Mouse (Mus musculus) T-helper 2 cell (primary cell): ENCODE data around the gene Smad5.

ENCODE experiments used
- in situ Hi-C: fragments of 300-600 bp; cut with MboI, MseI; formaldehyde crosslinking; loops from one replicate; pipeline ENCODE4 v1.15.1; 2025; ENCODE audit warnings: high pct_unique_total_duplicates

Gene Smad5

DNA sequence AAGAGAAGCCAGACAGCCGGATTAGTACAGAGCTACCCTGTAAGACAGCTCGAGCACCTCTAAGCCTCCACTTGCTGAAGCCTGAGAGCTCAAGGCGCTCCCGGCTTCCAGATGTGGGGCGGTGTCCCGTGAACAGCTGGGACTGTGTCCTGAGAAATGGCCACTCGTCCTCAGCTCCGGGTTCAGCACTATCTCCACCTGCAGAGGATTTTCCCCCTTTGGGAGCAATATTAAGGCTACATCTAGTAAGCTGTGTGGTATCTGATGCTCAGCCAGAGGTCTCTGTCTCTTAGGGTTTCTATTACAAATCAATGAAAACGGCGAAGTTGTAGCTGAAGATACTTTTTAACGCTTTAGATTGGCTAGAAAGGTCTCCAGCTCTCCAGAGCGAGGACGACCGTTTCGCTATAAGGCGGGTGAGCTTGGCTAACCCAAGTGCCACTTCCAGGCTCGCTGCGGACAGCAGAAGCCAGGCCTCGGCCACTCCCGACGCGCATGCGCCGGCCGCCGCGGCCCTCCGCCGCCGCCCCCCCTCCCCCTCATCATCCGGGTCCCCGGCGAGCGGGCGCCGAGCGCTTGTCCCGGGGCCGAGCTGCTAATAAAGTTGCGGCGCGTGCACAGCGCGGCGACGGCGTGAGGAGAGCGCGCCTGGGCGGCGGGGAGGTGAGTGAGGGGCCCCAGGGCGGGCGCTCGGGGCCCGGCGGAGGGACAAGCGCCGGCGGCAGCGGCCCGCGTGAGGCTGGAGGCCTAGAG lies at the start of gene Smad5:
Gene Smad5, plus strand, starts transcription at position 542 of the 753 bp plus-strand sequence.
- in situ Hi-C loops, result no loop called here

DNA sequence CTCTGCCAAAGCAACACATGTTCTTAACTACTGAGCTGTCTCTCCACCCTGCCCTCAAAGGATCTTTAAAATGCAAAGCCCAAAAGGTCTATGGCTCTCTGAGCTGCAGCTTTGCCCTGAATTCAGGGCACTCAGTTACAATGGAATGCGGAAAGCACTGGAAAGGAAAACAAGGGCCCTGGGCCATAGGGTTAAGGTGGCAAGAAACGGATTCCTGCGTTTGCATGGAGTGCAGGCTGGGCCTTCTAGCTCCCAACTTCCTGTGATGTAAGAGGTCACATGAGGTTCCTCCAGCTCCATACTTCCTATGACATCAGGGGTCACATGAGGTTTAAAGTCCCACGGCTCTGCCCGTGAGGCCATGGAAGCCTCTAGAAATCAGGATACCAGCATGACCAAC lies 48.6 kb upstream of the Smad5 start:
- in situ Hi-C loops, result loop anchor here (10.0 kb wide), 1 partner anchor 739 kb away; no protein-coding TSS in a partner anchor

DNA sequence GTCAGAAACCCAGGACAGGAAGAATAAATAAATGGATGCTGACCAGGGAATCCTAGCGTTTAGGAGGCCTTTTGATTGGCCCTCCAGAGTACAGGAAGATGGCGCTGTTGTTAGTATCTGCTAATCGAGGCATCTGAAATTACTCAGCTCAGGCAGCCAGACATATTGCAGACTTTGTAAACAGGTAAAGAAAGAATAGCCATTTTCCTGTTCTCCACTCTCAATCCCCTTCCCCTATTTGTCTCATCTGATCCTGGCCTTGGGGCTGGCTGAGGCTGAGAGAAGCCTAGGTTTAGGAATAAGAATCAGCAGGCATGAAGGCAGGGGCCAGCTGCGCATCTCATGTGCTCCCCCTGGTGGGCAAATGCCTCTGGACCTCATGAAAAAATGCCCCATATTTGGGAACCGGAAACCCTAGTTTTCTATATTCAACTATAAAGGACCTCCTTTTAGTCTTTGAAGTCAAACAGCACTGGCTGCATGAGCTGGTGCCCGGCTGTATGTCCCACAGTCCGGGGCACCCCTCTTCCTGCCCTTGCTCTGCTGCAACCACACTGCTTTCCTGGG lies 44.8 kb upstream of the Smad5 start:
- in situ Hi-C loops, result loop anchor here (10.0 kb wide), 1 partner anchor 743 kb away; no protein-coding TSS in a partner anchor

DNA sequence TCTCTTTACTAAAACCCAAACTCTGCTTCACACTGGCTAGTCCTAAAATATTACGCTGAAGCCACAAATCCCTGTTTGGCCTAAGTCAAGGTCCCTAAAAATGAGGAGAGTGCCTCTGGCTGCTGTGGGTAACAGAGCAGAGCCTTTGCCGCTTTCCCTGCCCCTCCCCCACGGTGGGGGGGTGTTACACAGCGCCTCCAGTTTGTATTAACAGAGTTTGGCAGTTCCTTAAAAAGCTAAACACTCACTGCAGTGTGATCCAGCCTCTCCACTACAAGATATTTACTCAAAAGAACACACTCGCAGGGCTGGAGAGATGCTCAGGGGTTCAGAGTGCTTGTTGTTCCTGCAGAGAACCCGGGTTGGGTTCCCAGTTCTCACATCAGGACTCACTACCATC lies 43.9 kb upstream of the Smad5 start:
- in situ Hi-C loops, result loop anchor here (10.0 kb wide), 1 partner anchor 744 kb away; no protein-coding TSS in a partner anchor

DNA sequence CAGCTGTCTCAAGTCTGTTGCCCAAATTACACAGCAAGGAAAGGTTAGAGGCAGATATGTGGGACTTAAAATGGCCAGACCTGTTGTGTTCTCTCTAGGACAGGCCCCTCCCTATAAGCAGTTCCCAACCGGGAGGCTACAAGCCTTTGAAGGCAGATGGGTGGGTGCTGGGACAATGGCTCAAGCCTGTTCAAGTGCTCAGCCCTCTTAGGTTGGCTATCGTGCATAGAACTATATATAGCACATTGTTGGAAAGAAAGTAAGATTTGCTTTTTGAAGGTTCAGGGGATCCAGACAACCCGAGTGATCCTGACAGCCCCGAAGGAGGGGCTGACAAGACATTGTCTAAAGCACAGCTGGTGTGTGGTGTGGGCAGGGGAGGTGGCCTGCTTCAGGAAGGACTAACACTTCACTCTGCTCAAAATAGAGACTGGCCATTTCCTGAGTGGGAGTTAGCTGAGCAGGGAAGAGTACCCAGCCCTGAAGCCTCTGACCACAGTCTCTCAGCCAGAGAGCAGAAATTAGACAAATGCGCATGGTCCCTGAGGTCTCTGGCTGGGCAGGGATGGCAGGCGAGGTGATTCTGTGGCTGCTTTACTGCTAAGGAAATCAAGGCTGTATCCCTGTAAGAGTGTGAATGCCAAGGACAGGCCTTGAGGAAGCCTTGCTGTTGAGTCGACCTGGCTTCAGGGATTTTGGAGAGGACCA lies 40.7 kb upstream of the Smad5 start:
- in situ Hi-C loops, result no loop called here

DNA sequence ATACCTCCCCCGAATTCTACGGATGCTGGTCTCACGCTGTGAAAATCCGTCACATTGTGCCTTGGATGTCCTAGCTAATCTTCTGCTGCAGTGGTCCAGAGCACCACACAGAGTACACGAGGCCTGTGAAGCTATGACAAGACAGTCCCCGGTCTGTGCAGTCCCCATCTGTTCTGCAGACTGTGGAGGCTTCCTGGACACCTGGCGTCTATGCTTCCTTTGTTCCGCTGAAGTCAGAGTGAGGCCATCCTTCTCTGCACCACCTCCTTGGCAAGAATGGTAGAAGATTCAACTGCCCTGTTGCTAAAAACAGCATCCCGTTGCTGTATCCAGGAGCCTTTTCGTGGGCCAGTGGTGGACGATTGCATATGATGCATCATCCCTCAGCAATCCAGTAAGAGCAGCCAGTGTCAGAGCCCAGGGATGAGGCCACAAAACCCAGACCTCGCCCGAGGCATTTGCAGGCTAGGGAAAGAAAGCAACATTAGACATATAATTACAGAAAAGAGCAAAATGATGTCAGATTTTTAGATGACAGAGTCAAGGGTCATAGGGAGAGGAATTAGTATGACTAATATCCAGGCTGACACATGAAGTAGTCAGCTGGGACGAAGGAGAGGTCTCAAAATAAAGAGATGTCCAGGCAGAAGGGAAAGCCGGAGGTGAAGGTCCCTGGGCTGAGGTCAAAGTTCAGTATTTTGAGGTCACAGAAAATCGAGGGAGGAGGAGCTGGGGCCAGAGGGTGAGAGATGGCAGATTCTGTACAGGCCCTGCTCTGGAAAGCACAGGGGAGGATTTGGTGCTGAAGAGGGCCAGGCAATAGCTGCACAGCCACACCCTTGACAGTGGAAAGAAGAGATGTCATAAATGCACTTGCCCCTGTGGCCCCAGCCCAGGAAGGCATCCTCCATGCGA lies 38.3 kb upstream of the Smad5 start:
- in situ Hi-C loops, result no loop called here

DNA sequence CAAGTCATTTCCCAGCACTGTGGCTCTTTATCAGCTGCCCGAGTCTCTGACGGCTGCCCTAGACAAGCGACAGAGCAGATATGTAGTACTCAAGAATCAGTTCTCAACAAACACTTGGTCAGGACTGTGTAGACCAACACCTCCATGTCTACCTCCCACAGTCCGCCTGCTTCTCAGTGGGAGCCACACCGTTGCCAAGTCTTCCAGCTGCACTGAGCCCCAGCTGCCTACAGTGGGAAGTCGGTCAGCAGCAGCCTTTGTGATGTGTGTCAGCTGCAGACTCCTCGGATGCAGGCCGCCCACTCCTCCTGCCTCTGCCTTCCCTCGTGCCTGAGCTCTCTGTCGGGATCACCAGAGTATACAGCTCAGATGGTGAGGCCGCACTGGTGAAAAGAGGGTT lies 31.6 kb upstream of the Smad5 start:
- in situ Hi-C loops, result no loop called here

DNA sequence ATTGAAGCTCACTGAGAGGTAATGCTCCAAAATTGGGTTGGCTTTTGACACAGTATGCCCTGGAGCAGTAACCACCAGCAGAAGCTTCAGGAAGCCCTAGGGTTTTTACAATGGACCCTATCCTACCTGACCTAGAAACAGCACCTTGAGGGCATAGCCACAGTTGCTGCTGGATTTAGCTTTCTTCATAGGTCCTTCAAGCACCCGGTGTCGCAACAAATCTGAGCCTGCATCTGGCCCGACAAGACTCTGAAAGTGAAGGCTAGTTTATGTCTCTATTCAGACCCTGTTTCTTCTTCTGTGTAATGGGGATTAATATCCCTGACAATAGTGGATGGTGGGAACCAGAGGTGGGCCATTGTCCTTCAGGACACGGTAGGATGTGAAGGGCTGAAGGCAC lies 25.1 kb upstream of the Smad5 start:
- in situ Hi-C loops, result no loop called here

DNA sequence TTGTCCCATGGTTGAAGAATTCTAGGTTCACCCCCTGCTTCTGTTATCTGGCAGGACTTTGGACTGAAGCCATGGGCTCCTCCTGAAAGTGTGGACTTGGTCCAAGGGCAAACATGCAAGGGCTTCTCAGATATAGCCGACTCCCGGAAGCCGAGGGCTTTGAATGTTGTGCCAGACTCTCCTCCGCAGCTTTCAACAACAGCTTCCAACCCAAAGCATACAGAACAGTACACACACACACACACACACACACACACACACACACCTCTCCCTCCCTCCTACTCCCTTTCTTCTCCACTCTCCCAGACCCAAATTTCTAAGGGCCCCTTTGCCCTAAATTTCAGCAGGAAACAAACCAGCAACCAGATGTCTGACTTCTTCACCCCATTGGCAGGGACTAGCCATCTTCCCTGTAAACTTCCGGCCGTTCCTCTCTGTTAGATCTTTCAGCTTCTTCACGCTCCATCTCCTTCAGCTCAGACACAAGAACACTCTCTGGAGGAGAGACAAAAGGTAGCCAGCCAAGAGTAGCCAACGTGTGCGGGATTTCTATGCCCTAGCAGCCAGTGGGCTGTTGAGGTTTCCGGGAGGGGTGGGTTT lies 24.5 kb upstream of the Smad5 start:
- in situ Hi-C loops, result no loop called here

DNA sequence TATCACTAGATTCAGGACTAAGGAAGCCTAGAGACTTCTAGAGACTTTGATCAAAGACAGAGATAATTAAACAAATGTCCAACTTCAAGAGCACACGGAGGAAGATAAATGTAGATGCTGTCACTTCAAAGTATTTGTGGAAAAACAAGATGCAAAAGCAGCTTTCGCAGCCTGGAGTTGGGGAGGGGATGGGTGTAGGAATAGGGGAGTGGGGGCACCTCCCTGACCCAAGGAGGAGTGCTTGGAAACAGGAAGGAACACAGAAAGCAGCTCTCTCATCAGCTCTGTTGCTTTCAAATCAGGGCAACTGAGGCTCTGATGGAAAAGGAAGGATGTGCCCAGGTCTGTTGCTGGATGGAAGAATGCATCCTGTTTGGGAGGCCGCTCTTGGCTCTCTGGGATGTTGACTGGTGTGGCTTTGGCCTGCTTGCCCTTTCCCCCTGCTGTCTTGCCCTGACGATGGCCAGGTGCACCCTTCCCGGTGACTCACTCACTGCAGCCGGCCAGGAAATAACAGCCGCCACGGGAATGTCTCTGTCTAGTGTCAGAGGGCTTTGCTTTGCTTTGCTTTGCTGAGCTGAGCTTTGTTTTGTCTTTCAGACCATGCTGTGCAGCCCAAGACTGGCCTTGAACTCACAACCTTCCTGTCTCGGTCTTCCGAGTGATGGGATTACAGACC lies 23.8 kb upstream of the Smad5 start:
- in situ Hi-C loops, result no loop called here

DNA sequence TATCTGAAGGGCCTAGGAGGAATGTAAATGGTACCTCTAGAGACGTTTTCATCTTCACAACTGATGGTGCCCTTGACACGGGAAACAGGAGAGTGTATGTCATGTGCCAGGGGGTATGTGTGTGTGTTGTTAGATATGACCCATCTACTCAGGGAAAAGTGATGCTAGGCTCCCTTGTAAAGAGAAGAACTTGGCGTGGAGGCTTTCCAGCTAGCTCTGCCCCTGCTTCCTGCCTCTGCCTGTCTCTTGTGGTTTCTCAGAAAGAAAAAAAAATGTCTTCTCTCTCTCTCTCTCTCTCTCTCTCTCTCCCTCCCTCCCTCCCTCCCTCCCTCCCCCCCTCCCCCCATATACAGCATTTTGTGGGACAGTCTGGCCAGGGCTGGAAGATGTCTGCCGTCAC lies 20.9 kb upstream of the Smad5 start:
- in situ Hi-C loops, result no loop called here

DNA sequence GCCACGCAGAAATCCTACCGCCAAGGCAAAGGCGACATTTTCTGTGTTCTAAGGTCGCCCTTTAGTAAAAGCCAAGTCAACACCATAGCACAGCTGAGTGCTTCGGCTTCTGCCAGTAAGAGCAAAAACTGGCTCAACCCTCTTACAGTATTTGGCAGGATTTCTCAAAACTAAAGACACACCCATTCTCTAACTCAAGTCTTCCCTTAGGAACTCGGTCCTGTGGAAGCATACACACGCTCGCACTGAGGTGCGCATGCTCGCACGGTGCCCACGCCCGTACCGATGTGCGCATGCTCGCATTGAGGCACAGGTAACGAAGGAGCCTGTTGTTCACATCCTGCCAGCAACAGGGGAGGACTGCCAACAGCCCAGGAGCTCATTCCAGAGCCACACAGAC lies 20.5 kb upstream of the Smad5 start:
- in situ Hi-C loops, result no loop called here

DNA sequence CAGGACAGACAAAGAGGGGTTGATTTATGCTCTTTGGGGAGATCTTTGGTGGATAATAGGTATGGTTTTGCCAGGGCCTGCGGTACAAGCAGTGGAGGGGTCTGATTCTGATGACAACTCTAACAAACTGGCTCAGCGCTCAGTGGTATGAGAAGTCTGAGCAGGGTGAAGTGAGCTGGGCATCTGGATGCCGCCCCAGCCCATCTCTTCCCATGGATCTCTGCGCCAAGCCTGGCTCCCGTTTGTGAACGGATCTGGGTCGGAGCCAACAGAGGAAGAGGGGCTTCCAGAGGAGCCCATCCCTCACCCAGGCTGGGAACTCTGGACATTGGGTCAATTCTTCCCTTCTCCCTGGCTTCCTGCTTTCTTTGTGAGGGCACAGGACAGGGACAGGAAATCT lies 19.5 kb upstream of the Smad5 start:
- in situ Hi-C loops, result no loop called here

DNA sequence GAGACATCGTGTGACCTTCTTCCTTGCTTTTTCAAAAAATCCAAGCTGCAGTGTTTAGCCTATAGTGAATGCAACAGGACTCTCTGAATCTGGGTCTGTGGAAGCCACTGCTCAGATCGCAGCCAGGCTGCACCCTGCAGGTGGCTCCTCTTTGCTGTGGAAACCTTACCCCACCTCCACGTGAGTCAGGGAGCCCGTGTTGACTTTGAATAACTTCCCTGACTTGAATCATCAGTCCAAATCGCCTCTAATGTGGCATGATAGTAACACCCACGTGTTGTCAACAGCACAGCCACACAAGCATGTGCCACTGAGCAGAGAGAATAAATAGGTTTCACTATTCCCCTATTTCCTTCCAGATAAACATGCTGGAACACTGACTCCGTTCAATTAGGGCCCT lies 10.8 kb upstream of the Smad5 start:
- in situ Hi-C loops, result loop anchor here (5.0 kb wide), 1 partner anchor 50 kb away; no protein-coding TSS in a partner anchor

DNA sequence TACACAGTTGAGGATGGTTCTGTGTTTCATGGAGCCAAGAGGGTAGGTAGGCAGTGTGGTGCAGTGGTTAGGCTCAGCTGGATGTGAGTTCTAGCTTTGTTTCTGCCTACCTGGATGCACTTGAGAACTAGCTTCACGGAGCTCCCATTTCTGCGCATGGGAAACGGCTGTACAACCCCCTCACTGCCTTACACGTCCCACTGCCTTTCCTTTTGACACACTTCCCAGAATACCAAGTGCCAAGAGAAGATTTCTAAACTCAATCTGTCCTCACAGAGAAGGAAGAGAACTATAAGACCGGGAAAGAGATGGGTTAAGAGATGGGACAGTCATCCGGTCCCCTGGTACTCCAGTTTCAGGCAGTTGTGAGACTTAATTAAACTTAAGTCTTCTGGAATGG lies 10.2 kb upstream of the Smad5 start:
- in situ Hi-C loops, result loop anchor here (5.0 kb wide), 1 partner anchor 50 kb away; no protein-coding TSS in a partner anchor

DNA sequence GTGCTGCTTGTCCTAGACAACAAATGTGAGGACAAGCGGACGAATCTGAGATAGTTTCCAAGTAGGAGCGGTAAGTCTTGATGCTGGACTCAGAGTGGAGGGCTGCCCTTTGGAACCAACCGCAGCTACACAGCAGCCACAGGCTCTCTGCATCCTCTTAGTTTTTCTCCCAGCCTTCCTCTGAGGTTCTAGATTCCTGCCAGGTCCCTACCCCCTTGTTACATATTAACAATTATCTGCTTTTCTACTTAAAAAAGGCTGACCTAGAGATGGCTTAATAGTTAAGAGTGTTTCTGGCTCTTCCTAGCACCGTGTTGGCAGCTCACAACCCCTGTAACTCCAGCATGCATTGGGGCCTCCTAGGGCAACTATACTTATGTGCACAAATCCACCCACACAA lies 7.1 kb upstream of the Smad5 start:
- in situ Hi-C loops, result no loop called here

DNA sequence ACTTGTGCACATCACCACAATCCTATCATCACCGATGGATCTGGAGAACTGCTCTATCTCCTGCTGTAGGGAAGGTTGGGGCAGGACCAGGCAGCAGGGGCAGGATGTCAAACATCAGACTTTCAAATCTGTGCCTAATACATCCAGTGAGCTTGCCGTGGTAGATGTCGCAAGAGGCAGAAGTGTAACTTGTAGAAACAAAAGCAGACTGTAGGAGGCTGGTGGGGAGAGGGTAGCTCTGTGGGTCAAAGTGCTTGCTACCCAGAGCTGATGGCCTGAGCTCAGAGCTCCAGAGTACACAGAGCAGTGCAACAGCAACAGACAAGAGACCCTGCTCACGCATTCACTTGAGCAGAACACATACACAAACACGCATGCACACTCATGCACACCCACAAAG lies 6.1 kb upstream of the Smad5 start:
- in situ Hi-C loops, result no loop called here

DNA sequence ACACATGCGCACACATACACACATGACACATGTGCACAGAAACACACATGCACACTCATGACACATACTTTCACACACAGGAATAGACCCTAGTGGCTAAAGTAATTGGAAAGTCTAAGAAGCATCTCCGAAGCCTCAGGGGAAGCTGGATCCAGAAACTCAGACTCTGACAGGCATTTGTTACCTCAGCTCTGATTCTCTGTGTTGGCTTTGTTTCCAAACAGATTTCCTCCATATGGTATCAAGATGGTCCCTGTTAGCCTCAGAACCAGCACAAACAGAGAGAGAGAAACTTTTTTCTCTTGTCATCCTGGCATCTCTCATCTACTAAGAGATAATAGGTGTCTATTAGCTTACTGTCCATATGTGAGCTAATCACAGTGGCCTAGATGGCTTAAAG lies 5.6 kb upstream of the Smad5 start:
- in situ Hi-C loops, result no loop called here

DNA sequence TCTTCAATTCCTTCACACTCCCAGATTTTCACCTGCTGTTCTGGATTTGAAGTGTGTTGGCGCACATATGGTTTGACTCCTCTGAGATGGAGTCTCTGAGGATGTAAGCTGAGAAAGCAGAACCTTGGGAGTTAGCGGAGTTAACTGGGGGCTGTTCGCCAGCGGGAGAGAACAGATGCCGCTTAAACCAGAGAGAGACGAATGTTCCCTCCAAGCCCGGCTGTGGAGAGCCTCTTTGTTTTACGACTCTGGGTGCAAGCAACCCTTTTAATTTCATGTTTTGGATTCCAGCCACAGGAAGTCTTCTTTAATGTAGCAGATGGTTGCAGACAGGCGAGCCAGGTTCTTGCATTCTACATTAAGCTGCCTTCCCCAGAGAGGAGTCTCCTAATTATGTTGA lies 4.4 kb upstream of the Smad5 start:
- in situ Hi-C loops, result no loop called here

DNA sequence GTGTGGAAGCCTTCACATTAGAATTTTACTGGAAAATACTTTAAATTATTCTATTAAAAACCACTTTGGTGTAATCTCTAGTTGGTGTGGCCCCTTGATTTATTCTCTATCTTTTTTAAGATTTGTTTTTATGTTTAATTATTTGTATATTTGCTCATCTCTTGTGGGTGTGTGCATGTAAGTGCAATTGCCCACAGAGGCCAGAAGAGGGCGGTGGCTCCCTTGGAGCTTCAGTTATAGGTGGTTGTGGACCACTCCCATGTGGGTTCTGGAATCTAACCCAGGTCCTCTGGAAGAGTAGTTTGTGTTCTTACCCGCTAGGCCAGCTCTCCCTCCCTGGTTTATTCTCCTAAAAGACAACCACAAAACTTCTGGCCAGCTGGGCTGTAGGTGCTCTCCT lies 3.4 kb upstream of the Smad5 start:
- in situ Hi-C loops, result no loop called here

DNA sequence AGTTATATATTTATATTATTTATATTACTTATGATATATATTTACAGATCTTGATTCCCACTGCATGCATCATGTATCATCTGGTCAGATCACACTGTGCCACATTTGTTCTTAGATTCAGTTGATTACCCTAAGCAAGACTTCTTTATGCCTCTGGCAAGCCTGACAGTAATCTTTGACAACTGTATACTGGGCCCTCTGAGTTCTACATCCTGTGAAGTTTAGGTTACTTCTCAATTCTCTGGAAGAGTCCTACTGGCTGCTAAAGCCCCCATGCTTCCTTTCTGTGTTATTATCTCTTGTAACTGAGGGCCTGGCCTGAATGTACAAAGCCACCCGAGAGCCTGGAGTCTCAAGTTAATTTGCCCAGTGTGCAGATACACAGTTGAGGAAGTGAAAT lies 1.8 kb upstream of the Smad5 start:
- in situ Hi-C loops, result no loop called here
